Mouse (Mus musculus): Measurements from ENCODE around the gene Tmem140. TPM values are rescaled to one million over a fixed set of nuclear protein-coding genes. Genes with fewer than 3 reads are reported as not detected.

Gene Tmem140
- polyA plus RNA-seq, 1 experiment, result 1.5 TPM

DNA sequence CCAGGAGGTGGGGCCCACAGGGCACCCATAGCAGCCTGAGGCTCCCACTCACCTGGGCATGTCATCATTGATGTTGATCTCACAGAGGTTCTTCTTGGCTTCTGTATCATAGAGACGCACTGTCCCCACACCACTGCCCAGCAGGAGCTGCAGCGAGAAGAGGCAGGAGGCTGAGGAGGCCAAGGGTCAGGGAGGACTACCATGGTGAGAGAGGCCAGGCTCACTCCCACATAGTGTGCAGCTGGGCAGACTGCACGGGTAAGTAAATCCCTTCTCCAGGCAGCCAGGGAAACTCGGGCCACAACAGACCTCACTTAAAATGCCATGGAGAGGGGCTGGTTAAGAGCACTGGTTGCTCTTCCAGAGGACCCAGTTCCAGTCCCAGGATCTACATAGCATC lies 26.2 kb downstream of the Tmem140 start:
- TF ChIP-seq CEBPB (IDR thresholded peaks at IDR 0.05; ENCODE audit: low read depth), result no peak
- TF ChIP-seq USF1 (IDR thresholded peaks at IDR 0.05; ENCODE audit: low read depth), result no peak
- no peak for TF ChIP-seq MYOD1 (IDR thresholded peaks at IDR 0.05; ENCODE audit: control insufficient read depth, insufficient read length, low read depth)
- TF ChIP-seq MAX (IDR thresholded peaks at IDR 0.05), result no peak
- TF ChIP-seq MYOG (IDR thresholded peaks at IDR 0.05; ENCODE audit: control insufficient read depth, extremely low read depth, insufficient read length), result no peak
- TF ChIP-seq CTCF (IDR thresholded peaks at IDR 0.05; ENCODE audit: control insufficient read depth, insufficient read depth, insufficient read length), result no peak
- TF ChIP-seq FOSL1 (IDR thresholded peaks at IDR 0.05; ENCODE audit: insufficient read depth, low read length, poor library complexity, severe bottlenecking), result no peak
- no peak overlapping the region for H3ac ChIP-seq (ENCODE audit: control insufficient read depth, insufficient read length, low read depth)
- no peaks in the 10 kb centered on the region for H3K79me3 ChIP-seq (ENCODE audit: low read depth)
- no peaks in the 10 kb centered on the region for H3K79me2 ChIP-seq (ENCODE audit: control insufficient read depth, insufficient read depth)
- H3K4me3 ChIP-seq (ENCODE audit: insufficient read depth, poor library complexity, severe bottlenecking), result no peak overlapping the region
- peaks cover 10% of the 10 kb centered on the region for H3K36me3 ChIP-seq (ENCODE audit: control insufficient read depth, insufficient read depth)
- H3K27me3 ChIP-seq (ENCODE audit: control insufficient read depth, insufficient read depth, insufficient read length), result no peaks in the 10 kb centered on the region

DNA sequence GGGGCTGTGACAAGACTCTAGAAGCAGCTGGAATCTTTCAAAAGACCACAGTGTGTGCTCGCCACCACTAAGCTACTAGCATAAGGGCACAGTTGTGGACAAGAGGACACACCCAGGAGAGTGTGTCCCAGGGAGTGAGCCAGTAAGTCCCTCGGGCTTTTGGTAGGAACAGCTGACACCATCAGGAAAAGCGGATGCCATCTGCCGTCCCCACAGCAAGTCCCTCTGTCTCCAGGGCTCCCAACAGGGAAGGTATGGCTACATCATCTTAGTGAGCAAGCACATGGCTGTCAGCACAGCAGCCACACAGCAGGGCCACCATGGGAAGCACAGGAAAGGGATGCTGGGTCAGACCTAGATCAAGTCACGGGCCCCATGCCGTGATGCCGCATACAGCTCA lies 32.6 kb downstream of the Tmem140 start:
- H3K36me3 ChIP-seq (ENCODE audit: control insufficient read depth, insufficient read depth), result peaks cover 29% of the 10 kb centered on the region
- no peaks in the 10 kb centered on the region for H3K27me3 ChIP-seq (ENCODE audit: control insufficient read depth, insufficient read depth, insufficient read length)
- no peak for TF ChIP-seq MYOD1 (IDR thresholded peaks at IDR 0.05; ENCODE audit: control insufficient read depth, insufficient read length, low read depth)
- H3K4me3 ChIP-seq (ENCODE audit: insufficient read depth, poor library complexity, severe bottlenecking), result no peak overlapping the region
- no peaks in the 10 kb centered on the region for H3K79me3 ChIP-seq (ENCODE audit: low read depth)
- no peaks in the 10 kb centered on the region for H3K79me2 ChIP-seq (ENCODE audit: control insufficient read depth, insufficient read depth)
- no peak overlapping the region for H3ac ChIP-seq (ENCODE audit: control insufficient read depth, insufficient read length, low read depth)

- H3K36me3 ChIP-seq (ENCODE audit: control insufficient read depth, insufficient read depth), result peaks cover 29% of the 10 kb centered on the region
- H3ac ChIP-seq (ENCODE audit: control insufficient read depth, insufficient read length, low read depth), result no peak overlapping the region
Measured at GRCm38 (mm10) chr6:34896168-34896780, 33.3 kb downstream of the Tmem140 start.

DNA sequence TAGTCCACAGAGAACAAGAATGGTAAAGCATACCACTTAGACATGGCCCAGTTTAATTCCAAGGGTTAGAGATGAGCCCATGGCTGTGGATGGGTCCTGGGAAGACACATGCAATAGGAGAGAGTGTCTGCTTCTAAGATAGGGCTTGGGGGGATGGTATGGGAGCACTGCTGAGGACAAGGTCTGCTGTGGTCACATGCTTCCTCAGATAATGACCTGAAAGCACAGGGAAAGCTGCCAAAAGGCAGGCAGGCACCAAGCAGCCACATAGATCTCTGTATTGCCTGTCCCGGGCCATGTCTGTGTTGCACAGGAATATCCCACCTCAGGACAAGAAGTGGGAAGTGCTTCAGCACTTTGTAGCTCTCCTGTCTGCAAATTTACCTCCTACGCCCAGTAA lies 36.2 kb downstream of the Tmem140 start:
- Histone ChIP-seq H3K27me3 (ENCODE audit: control insufficient read depth, insufficient read depth, insufficient read length) (no peaks in the 10 kb centered on the region), H3K36me3 (ENCODE audit: control insufficient read depth, insufficient read depth) (peaks cover 27% of the 10 kb centered on the region), H3K79me2 (ENCODE audit: control insufficient read depth, insufficient read depth) (no peaks in the 10 kb centered on the region), H3ac (ENCODE audit: control insufficient read depth, insufficient read length, low read depth) (no peak overlapping the region), H3K4me3 (ENCODE audit: insufficient read depth, poor library complexity, severe bottlenecking) (no peak overlapping the region), H3K79me3 (ENCODE audit: low read depth) (no peaks in the 10 kb centered on the region)
- TF ChIP-seq FOSL1 (IDR thresholded peaks at IDR 0.05; ENCODE audit: insufficient read depth, low read length, poor library complexity, severe bottlenecking) (no peak), USF1 (IDR thresholded peaks at IDR 0.05; ENCODE audit: low read depth) (no peak), MYOD1 (IDR thresholded peaks at IDR 0.05; ENCODE audit: control insufficient read depth, insufficient read length, low read depth) (no peak), CEBPB (IDR thresholded peaks at IDR 0.05; ENCODE audit: low read depth) (no peak), MYOG (IDR thresholded peaks at IDR 0.05; ENCODE audit: control insufficient read depth, extremely low read depth, insufficient read length) (no peak), MAX (IDR thresholded peaks at IDR 0.05) (no peak), CTCF (IDR thresholded peaks at IDR 0.05; ENCODE audit: control insufficient read depth, insufficient read depth, insufficient read length) (no peak)

More at GRCm38 (mm10) chr6:34896168-34896780, 33.3 kb downstream of the Tmem140 start:
- TF ChIP-seq MAX (IDR thresholded peaks at IDR 0.05) (no peak), CTCF (IDR thresholded peaks at IDR 0.05; ENCODE audit: control insufficient read depth, insufficient read depth, insufficient read length) (no peak), USF1 (IDR thresholded peaks at IDR 0.05; ENCODE audit: low read depth) (no peak), MYOG (IDR thresholded peaks at IDR 0.05; ENCODE audit: control insufficient read depth, extremely low read depth, insufficient read length) (no peak), MYOD1 (IDR thresholded peaks at IDR 0.05; ENCODE audit: control insufficient read depth, insufficient read length, low read depth) (no peak), FOSL1 (IDR thresholded peaks at IDR 0.05; ENCODE audit: insufficient read depth, low read length, poor library complexity, severe bottlenecking) (no peak), CEBPB (IDR thresholded peaks at IDR 0.05; ENCODE audit: low read depth) (no peak)
- H3K79me3 ChIP-seq (ENCODE audit: low read depth), result no peaks in the 10 kb centered on the region
- no peak overlapping the region for H3K4me3 ChIP-seq (ENCODE audit: insufficient read depth, poor library complexity, severe bottlenecking)
- no peaks in the 10 kb centered on the region for H3K79me2 ChIP-seq (ENCODE audit: control insufficient read depth, insufficient read depth)
- no peaks in the 10 kb centered on the region for H3K27me3 ChIP-seq (ENCODE audit: control insufficient read depth, insufficient read depth, insufficient read length)

DNA sequence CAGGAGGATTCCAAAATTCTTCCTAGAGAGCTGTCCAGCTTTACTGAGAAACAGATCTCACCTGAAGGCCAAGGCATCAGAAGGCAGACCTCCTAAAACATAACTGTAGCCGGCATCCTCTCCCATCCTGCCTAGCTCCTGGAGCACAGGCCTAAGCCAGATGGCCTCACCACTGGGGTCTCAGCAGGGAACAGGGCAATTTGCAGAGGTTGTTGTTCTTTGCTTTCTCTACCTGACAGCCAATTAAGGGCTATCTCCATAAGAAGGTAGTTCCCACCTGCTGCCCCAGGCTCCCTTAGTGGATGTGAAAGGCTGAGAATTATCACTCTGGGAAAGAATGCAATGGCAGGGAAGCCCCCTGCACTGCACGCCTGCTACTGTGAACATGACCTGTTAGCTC lies 38.0 kb downstream of the Tmem140 start:
- Histone ChIP-seq H3K27me3 (ENCODE audit: control insufficient read depth, insufficient read depth, insufficient read length) (no peaks in the 10 kb centered on the region), H3ac (ENCODE audit: control insufficient read depth, insufficient read length, low read depth) (no peak overlapping the region), H3K79me3 (ENCODE audit: low read depth) (no peaks in the 10 kb centered on the region), H3K79me2 (ENCODE audit: control insufficient read depth, insufficient read depth) (no peaks in the 10 kb centered on the region), H3K36me3 (ENCODE audit: control insufficient read depth, insufficient read depth) (peaks cover 25% of the 10 kb centered on the region), H3K4me3 (ENCODE audit: insufficient read depth, poor library complexity, severe bottlenecking) (no peak overlapping the region)
- no peak for TF ChIP-seq MAX (IDR thresholded peaks at IDR 0.05)
- TF ChIP-seq FOSL1 (IDR thresholded peaks at IDR 0.05; ENCODE audit: insufficient read depth, low read length, poor library complexity, severe bottlenecking), result no peak
- TF ChIP-seq CTCF (IDR thresholded peaks at IDR 0.05; ENCODE audit: control insufficient read depth, insufficient read depth, insufficient read length), result no peak
- no peak for TF ChIP-seq MYOG (IDR thresholded peaks at IDR 0.05; ENCODE audit: control insufficient read depth, extremely low read depth, insufficient read length)
- no peak for TF ChIP-seq USF1 (IDR thresholded peaks at IDR 0.05; ENCODE audit: low read depth)
- TF ChIP-seq MYOD1 (IDR thresholded peaks at IDR 0.05; ENCODE audit: control insufficient read depth, insufficient read length, low read depth), result no peak

- Histone ChIP-seq H3K79me3 (ENCODE audit: low read depth) (no peaks in the 10 kb centered on the region), H3ac (ENCODE audit: control insufficient read depth, insufficient read length, low read depth) (no peak overlapping the region), H3K4me3 (ENCODE audit: insufficient read depth, poor library complexity, severe bottlenecking) (no peak overlapping the region), H3K36me3 (ENCODE audit: control insufficient read depth, insufficient read depth) (peaks cover 33% of the 10 kb centered on the region), H3K79me2 (ENCODE audit: control insufficient read depth, insufficient read depth) (no peaks in the 10 kb centered on the region), H3K27me3 (ENCODE audit: control insufficient read depth, insufficient read depth, insufficient read length) (no peaks in the 10 kb centered on the region)
- no peak for TF ChIP-seq FOSL1 (IDR thresholded peaks at IDR 0.05; ENCODE audit: insufficient read depth, low read length, poor library complexity, severe bottlenecking)
- no peak for TF ChIP-seq MAX (IDR thresholded peaks at IDR 0.05)
- no peak for TF ChIP-seq MYOG (IDR thresholded peaks at IDR 0.05; ENCODE audit: control insufficient read depth, extremely low read depth, insufficient read length)
- TF ChIP-seq MYOD1 (IDR thresholded peaks at IDR 0.05; ENCODE audit: control insufficient read depth, insufficient read length, low read depth), result no peak
Measured at GRCm38 (mm10) chr6:34901911-34902444, 39.0 kb downstream of the Tmem140 start.

Measured in C2C12 (cell line).